Mouse (Mus musculus) activated CD4-positive, CD25-positive, alpha-beta regulatory T cell, adult 9 weeks (primary cell): Measurements from ENCODE around the gene Ubd. TPM values are rescaled to one million over a fixed set of nuclear protein-coding genes. Genes with fewer than 3 reads are reported as not detected.

Source experiments
- polyA plus RNA-seq: library from polyadenylated mRNA; unstranded; fragments of 100-300 nt; shearing (Covaris generic); gene quantifications from one replicate; pipeline ENCODE4 v1.2.1, GENCODE M21; 2017

Ubd gene
- 0.70 TPM for polyA plus RNA-seq

DNA sequence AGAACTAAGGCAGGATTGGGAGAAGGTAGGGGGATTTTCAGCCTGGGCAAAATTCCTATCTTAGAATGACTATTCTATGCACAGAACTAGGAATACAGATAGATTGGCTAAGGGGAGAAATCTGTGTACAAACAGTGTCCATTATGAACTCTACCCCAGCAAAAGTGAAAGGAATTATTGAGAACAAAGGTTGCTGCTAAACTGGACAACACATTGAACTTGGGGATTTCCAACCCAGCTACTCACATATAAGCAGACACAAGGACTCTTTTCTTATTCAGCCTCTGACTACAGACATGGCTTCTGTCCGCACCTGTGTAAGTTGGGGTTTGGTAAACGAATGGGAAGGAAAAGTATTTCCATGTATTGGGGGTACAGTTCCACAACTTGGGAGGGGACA, at the start of gene Ubd:
Gene Ubd (plus strand): TSS at position 237 of the 400 bp plus-strand sequence.

DNA sequence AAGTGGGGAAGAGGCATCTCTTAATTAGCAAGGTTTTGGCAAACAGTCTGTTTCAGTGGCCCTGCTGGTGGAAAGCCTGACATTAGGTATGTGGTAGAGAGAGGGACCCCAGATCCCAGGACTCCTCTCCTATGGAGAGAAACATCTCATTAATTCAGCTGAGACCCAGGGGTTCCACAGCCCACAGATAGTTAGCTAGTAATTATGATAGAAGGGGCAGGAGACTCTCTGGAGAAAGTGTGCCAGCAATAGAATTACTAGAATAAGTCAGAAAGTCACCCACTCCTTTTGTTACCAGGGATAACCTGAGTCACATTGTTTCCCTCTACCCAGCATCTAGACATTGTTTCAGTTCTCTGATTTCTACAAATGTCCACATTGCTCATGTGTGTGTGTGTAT, 32.3 kb upstream of the Ubd start, which contains the start of gene Olfr93:
Gene Olfr93 (minus strand): TSS at position 101 of the 400 bp plus-strand sequence.

DNA sequence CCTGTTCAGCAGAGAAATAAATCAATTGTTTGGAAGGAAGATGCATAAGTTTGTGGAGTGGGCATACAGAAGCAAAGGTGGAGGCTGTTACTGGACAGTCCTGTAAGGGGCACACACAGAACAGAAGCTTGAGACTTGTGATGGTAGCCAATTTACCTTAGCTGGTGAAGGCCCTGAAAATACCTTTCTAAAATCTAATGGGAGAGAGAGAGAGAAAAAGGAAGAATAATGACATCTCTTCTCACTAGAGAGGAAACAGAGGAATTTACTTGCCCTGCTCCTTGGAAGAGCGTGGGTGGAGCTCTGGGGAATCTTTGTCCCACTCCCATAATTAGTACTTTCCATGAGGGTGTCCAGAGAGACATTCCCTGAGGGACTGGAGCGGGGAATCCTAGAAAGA, 7.2 kb downstream of the Ubd start, which contains the start of gene Olfr94:
Gene Olfr94 (minus strand): TSS at position 101 of the 400 bp plus-strand sequence.

DNA sequence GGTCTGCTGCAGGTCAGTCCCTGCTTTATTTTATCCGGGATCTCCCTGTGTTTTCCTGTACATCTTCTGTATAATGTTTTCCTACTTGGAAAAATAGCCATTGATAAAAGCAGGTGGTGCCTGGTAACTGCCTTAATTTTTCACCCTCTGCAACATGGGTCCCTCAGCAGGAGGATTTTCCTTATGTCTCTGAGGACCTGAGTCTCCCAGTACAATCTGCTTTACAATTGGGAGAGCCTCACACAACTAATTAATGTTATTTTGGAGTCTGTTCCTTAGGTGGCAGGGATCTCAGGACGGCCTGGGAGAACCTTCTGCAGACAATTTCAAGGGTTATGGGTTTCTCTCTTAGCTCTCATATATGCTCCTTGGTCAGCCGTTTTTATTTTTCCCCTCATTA, 19.3 kb downstream of the Ubd start, which contains the start of gene Olfr95:
Gene Olfr95 (minus strand): TSS at position 101 of the 400 bp plus-strand sequence.

DNA sequence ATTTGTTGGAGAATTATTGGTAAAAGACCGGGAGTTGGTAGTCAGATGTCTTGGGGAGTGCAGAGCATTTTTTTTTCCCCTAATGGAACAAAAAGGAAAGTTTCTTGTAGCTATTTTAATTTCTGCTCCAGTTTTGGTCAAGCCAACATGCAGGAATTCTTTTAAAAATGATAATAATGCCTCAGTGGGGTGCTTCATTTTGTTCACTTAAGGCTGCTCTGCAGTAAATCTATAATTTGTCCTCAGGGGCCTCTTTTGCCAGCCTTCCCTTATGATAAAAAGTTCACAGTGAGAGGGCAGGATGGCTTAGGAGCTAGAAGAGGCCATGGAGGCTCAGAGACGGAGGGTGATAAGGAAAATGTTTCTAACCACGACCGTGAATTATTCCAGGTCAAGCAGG, 26.2 kb downstream of the Ubd start, which contains the start of gene Olfr96:
Gene Olfr96 (plus strand): TSS at position 301 of the 400 bp plus-strand sequence.

DNA sequence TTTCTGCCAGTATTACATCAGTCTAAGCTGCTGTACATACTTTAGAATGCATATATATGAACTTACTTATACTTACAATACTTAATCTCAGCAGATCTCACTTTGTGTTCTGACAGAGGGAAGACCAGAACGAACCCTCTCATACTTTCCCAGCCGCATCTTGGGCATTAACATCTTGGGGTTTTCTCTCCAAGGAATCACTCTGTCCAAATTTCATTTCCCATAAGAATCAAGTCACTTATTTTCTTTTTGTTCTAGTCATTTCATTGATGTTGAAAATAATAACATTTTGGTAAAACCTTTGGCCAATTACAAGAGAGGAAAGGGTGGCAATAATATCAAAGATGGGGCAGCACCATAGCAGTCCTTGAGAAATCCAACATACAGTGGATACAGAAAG, 43.5 kb downstream of the Ubd start, which contains the start of gene Olfr97:
Gene Olfr97 (minus strand): TSS at position 101 of the 400 bp plus-strand sequence.

Other genes with a start within 250 kb of the Ubd start
- gene Ppp1r11, start 242.2 kb upstream of the Ubd start, polyA plus RNA-seq = 186 TPM
- gene Znrd1, start 235.3 kb upstream of the Ubd start, polyA plus RNA-seq = 98.8 TPM
- gene Znrd1as, start 235.3 kb upstream of the Ubd start, polyA plus RNA-seq = 6.1 TPM
- not detected for gene 2410137M14Rik, start 212.7 kb upstream of the Ubd start, polyA plus RNA-seq
- not detected for gene H2-M5, start 204.4 kb upstream of the Ubd start, polyA plus RNA-seq
- not detected for gene Zfp57, start 192.7 kb upstream of the Ubd start, polyA plus RNA-seq
- not detected for gene Mog, start 170.5 kb upstream of the Ubd start, polyA plus RNA-seq
- 12.2 TPM for gene Gabbr1, start 147.9 kb upstream of the Ubd start, polyA plus RNA-seq
- gene Olfr90, start 105.4 kb upstream of the Ubd start, polyA plus RNA-seq = not detected
- gene Olfr91, start 95.6 kb upstream of the Ubd start, polyA plus RNA-seq = 0.07 TPM
- not detected for gene Olfr92, start 73.8 kb upstream of the Ubd start, polyA plus RNA-seq
- not detected for gene Olfr93, start 32.4 kb upstream of the Ubd start, polyA plus RNA-seq
- not detected for gene Olfr94, start 7.1 kb downstream of the Ubd start, polyA plus RNA-seq
- not detected for gene Olfr95, start 19.2 kb downstream of the Ubd start, polyA plus RNA-seq
- not detected for gene Olfr96, start 26.3 kb downstream of the Ubd start, polyA plus RNA-seq
- gene Olfr97, start 43.4 kb downstream of the Ubd start, polyA plus RNA-seq = not detected
- gene Olfr98, start 69.9 kb downstream of the Ubd start, polyA plus RNA-seq = not detected
- 138 TPM for gene H2-M3, start 76.3 kb downstream of the Ubd start, polyA plus RNA-seq
- gene Olfr99, start 89.6 kb downstream of the Ubd start, polyA plus RNA-seq = 4.1 TPM
- gene Olfr101, start 110.4 kb downstream of the Ubd start, polyA plus RNA-seq = 0.10 TPM
- not detected for gene Olfr102, start 123.2 kb downstream of the Ubd start, polyA plus RNA-seq
- not detected for gene Olfr103, start 145.8 kb downstream of the Ubd start, polyA plus RNA-seq
- gene Olfr104-ps, start 165.7 kb downstream of the Ubd start, polyA plus RNA-seq = not detected
- not detected for gene Olfr105-ps, start 185.1 kb downstream of the Ubd start, polyA plus RNA-seq
- gene Olfr106-ps, start 196.5 kb downstream of the Ubd start, polyA plus RNA-seq = not detected
- not detected for gene Olfr107, start 205.3 kb downstream of the Ubd start, polyA plus RNA-seq